Mouse (Mus musculus) kidney, embryonic 14.5 days (tissue): ENCODE data around the gene Rbm33. TPM values are rescaled to one million over a fixed set of nuclear protein-coding genes. Genes with fewer than 3 reads are reported as not detected.

Source experiments
- ATAC-seq: fragments of 200-750 bp; cut with Nextera tagmentation; 2 replicates; pipeline ENCODE4 v1.8.0; 2017; ENCODE audit warnings: moderate number of reproducible peaks, mild to moderate bottlenecking, moderate TSS enrichment, moderate library complexity; ENCODE audit not compliant: low FRiP score, low TSS enrichment
- H3K27ac ChIP-seq: fragments of 300-500 bp; sonication (generic); 2 replicates; pipeline ENCODE4 v1.5.1; 2014; ENCODE audit warnings: low read depth, mild to moderate bottlenecking, low read length, moderate library complexity, mixed read lengths
- H3K27me3 ChIP-seq: fragments of 300-500 bp; sonication (generic); 2 replicates; pipeline ENCODE4 v1.6.1; 2014; ENCODE audit warnings: mild to moderate bottlenecking, low read length; ENCODE audit not compliant: control insufficient read depth, insufficient read depth
- H3K36me3 ChIP-seq: fragments of 300-500 bp; sonication (generic); 2 replicates; pipeline ENCODE4 v1.6.1; 2014; ENCODE audit warnings: low read length, mixed read lengths; ENCODE audit not compliant: control insufficient read depth, insufficient read depth
- H3K4me1 ChIP-seq: fragments of 300-500 bp; sonication (generic); 2 replicates; pipeline ENCODE4 v1.6.1; 2014; ENCODE audit warnings: low read length, mixed read lengths; ENCODE audit not compliant: control insufficient read depth, insufficient read depth
- H3K4me2 ChIP-seq: fragments of 300-500 bp; sonication (generic); replicated peaks from 2 replicates; pipeline ENCODE4 v1.6.1; 2014; ENCODE audit warnings: low read depth, mild to moderate bottlenecking, low read length
- H3K4me3 ChIP-seq: fragments of 300-500 bp; sonication (generic); 2 replicates; pipeline ENCODE4 v1.5.1; 2014; ENCODE audit warnings: mild to moderate bottlenecking, low read length
- H3K9ac ChIP-seq: fragments of 300-500 bp; sonication (generic); 2 replicates; pipeline ENCODE4 v1.6.1; 2014; ENCODE audit warnings: low read depth, mild to moderate bottlenecking, low read length, moderate library complexity
- H3K9me3 ChIP-seq: fragments of 300-500 bp; sonication (generic); 2 replicates; pipeline ENCODE4 v1.6.1; 2016; ENCODE audit warnings: low read length; ENCODE audit not compliant: control insufficient read depth
- WGBS: fragments of 180-500 bp; shearing (Covaris S2); extraction: QIAGEN DNeasy Blood & Tissue Kit; methylation state at CpG from one replicate; pipeline ENCODE4 v1.1.7; 2014; 5-methylcytosine and 5-hydroxymethylcytosine counted together
- polyA plus RNA-seq: library from polyadenylated mRNA; unstranded; fragments of >200 nt; fragmentation: Nextera tagmentation; extraction: Ambion mirVana; gene quantifications from 2 replicates; pipeline ENCODE4 v1.2.1, GENCODE M21; 2014

The Rbm33 gene
- polyA plus RNA-seq, 1 experiment from 2014 or later: 25.4 TPM

- no peak overlapping the region for H3K27ac ChIP-seq
- no peak for ATAC-seq
- no peak overlapping the region for H3K4me2 ChIP-seq
- H3K27me3 ChIP-seq: peaks cover 29% of the 10 kb centered on the region
- WGBS: 84% methylated on average over 5 of the region's 5 CpGs
- H3K9ac ChIP-seq: no peak overlapping the region
- no peaks in the 10 kb centered on the region for H3K9me3 ChIP-seq
- no peaks in the 10 kb centered on the region for H3K36me3 ChIP-seq
- H3K4me3 ChIP-seq: no peak overlapping the region
- H3K4me1 ChIP-seq: no peaks in the 10 kb centered on the region; the same call in 1 of the 2 replicates
Observed at GRCm38 (mm10) chr5:28453086-28453485, 136.2 kb downstream of the Rbm33 start.

DNA sequence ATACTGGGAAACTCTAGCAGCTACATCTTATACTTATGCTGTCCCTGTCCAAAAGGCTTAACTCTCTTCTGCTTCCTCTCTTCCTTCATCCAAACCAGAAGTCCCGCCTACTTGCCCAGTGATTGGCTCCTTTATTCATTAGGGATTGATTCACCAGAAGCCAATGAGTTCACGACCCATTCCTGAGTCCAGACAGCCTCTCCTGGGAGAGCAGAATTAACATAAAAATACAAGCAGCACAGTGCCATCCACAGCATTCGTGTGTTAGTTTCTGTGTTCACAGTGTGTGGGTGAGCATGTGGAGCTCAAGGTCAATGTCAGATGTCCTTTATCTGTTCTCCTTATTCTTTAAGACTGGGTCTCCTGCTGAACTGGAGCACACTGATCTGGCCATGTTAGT lies 136.6 kb downstream of the Rbm33 start:
- Histone ChIP-seq H3K4me2 (no peak overlapping the region), H3K9ac (no peak overlapping the region), H3K9me3 (no peaks in the 10 kb centered on the region), H3K27ac (no peak overlapping the region), H3K4me1 (no peaks in the 10 kb centered on the region; the same call in 1 of the 2 replicates), H3K4me3 (no peak overlapping the region), H3K27me3 (peaks cover 33% of the 10 kb centered on the region), H3K36me3 (no peaks in the 10 kb centered on the region)
- WGBS: 34% methylated on average over 3 of the region's 3 CpGs
- ATAC-seq: no peak

GRCm38 (mm10) chr5:28454546-28454945 lies 137.6 kb downstream of the Rbm33 start:
- peaks cover 43% of the 10 kb centered on the region for H3K27me3 ChIP-seq
- 92% methylated on average over 6 of the region's 6 CpGs for WGBS

GRCm38 (mm10) chr5:28455721-28456120 lies 138.8 kb downstream of the Rbm33 start:
- Histone ChIP-seq H3K9ac (no peak overlapping the region), H3K27me3 (peaks cover 55% of the 10 kb centered on the region), H3K4me3 (no peak overlapping the region), H3K4me1 (peaks cover 6% of the 10 kb centered on the region; the same call in 1 of the 2 replicates), H3K27ac (no peak overlapping the region), H3K36me3 (no peaks in the 10 kb centered on the region), H3K4me2 (no peak overlapping the region), H3K9me3 (no peaks in the 10 kb centered on the region)
- 90% methylated on average over 5 of the region's 5 CpGs for WGBS
- ATAC-seq: no peak

More at GRCm38 (mm10) chr5:28454546-28454945, 137.6 kb downstream of the Rbm33 start:
- Histone ChIP-seq H3K4me2 (no peak overlapping the region), H3K27ac (no peak overlapping the region), H3K9me3 (no peaks in the 10 kb centered on the region), H3K4me1 (peaks cover 3% of the 10 kb centered on the region; the same call in 1 of the 2 replicates), H3K36me3 (no peaks in the 10 kb centered on the region), H3K4me3 (no peak overlapping the region), H3K9ac (no peak overlapping the region)
- ATAC-seq: no peak

GRCm38 (mm10) chr5:28456366-28456765 lies 139.4 kb downstream of the Rbm33 start:
- Histone ChIP-seq H3K36me3 (no peaks in the 10 kb centered on the region), H3K4me3 (no peak overlapping the region), H3K9me3 (no peaks in the 10 kb centered on the region), H3K4me1 (peaks cover 6% of the 10 kb centered on the region; the same call in 1 of the 2 replicates), H3K27ac (no peak overlapping the region), H3K27me3 (peaks cover 62% of the 10 kb centered on the region), H3K9ac (no peak overlapping the region), H3K4me2 (no peak overlapping the region)
- 74% methylated on average over 1 of the region's 1 CpGs for WGBS
- no peak for ATAC-seq

- H3K4me1 ChIP-seq: peaks cover 9% of the 10 kb centered on the region
- no peaks in the 10 kb centered on the region for H3K9me3 ChIP-seq
- H3K36me3 ChIP-seq: no peaks in the 10 kb centered on the region
- H3K4me2 ChIP-seq: peak overlapping the region; percentile 45
- H3K4me3 ChIP-seq: peak overlapping the region; percentile 37
- peaks cover 79% of the 10 kb centered on the region for H3K27me3 ChIP-seq
- WGBS: 2% methylated on average over 93 of the region's 95 CpGs
- 0 out of 2 replicates have a peak, but pooled peaks have one; percentile 12 for ATAC-seq
- H3K27ac ChIP-seq: no peak overlapping the region
- H3K9ac ChIP-seq: no peak overlapping the region
Observed at GRCm38 (mm10) chr5:28457921-28458641, 141.2 kb downstream of the Rbm33 start.

- peak overlapping the region; percentile 30 for H3K4me2 ChIP-seq
- H3K4me1 ChIP-seq: peaks cover 9% of the 10 kb centered on the region
- peak; percentile 32; the same call in 1 of the 2 replicates for ATAC-seq
- WGBS: under 1% methylated on average over 27 of the region's 27 CpGs
- peaks cover 86% of the 10 kb centered on the region for H3K27me3 ChIP-seq
- H3K36me3 ChIP-seq: no peaks in the 10 kb centered on the region
- no peak overlapping the region for H3K27ac ChIP-seq
- no peak overlapping the region for H3K9ac ChIP-seq
- H3K9me3 ChIP-seq: no peaks in the 10 kb centered on the region
- peak overlapping the region; percentile 37 for H3K4me3 ChIP-seq
Observed at GRCm38 (mm10) chr5:28458821-28459240, 141.9 kb downstream of the Rbm33 start.

DNA sequence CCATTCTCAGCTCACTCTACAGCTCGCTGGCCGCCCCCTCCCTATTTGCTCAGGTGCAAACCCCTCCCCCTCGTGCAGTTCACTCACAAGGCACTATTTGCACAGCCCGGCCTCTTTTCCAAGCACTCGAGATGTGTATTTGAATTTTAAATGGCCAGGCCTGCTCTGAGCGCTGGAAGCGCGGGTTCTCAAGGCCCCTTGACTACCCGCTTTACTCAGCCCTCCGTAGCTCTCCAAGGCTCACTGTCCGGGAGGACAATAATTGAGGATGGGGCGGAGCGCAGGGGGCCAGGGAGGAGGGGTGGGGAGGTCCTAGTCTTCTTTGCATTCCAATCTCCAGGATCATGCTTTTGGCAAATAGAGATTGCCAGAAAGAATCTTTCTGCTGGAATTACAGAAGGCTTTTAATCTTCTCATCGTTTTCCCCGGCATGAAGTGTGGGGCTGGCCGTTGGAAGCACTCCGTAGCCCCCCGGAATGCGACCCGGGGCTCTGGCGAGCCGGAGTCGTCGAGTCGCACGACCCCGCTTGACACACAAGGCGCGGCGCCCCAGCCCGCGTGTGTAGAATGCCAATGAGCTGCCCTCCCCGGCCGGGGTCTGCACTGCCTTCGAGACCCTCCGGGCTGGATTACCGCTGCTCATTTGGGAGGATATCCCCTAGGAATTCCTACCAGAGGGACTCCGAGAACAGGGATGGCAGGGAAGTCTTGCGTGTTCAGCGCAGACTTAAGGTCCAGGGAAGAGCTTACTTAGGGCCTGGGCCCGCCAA lies 142.7 kb downstream of the Rbm33 start:
- Histone ChIP-seq H3K4me3 (peak overlapping the region; percentile 37; the same call in 1 of the 2 replicates), H3K9ac (no peak overlapping the region), H3K27me3 (peaks cover 92% of the 10 kb centered on the region), H3K27ac (no peak overlapping the region), H3K4me1 (peaks cover 11% of the 10 kb centered on the region), H3K4me2 (no peak overlapping the region; the same call in 1 of the 2 replicates), H3K9me3 (no peaks in the 10 kb centered on the region), H3K36me3 (no peaks in the 10 kb centered on the region)
- ATAC-seq: no peak
- 2% methylated on average over 41 of the region's 41 CpGs for WGBS
